Comparison of ENCODE assay signal across 22 mouse cellular contexts in the genomic region with DNA sequence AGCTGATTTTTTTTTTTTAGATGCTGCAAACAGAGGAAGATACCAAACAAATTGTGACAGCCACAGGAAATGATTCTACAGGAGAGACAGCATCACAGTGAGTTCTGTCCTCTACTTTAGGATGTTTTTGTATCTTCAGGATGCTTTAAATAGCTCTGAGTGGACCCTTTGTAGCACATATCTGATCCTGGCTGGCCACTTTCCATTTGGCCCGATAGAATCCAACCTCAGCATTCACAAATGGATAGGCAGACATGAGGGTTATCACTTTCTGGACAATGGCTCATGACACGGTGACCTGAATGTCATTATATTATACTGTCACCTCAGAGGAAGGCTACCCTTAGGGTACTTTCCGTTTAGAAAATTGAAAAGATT.
A peak's percentile ranks its signal among the peaks of the same experiment; 100 is the strongest.
DNase-seq lines count a peak whose midpoint lies in the region; ATAC-seq and TF ChIP-seq lines count a peak whose summit lies in the region.
"Had no signal": no experiment of that assay in that cellular context is flagged by ENCODE, and none has a peak within 500 bp of the region (broad histone marks: within the 10 kb centered on the region; RNA-seq: fewer than 3 reads in every experiment).

No protein-coding gene starts in this region.

- DNase-seq in embryo, embryonic 10 days (ENCODE audit: low spot score) = peak; percentile 25
- no peak for DNase-seq in embryo, embryonic 11 days
- DNase-seq in liver, postnatal 0 days = no peak
- DNase-seq in liver, embryonic 11.5 days (ENCODE audit: low spot score) = no peak
- DNase-seq in mesoderm, embryonic 11.5 days (ENCODE audit: low read depth, low spot score) = peak; percentile 22
- DNase-seq in frontal cortex, postnatal 10 days (ENCODE audit: low spot score in 2 of 2) = no peak
- DNase-seq: cerebellum, adult 11 months; cerebellum, postnatal 14 days; forebrain, postnatal 0 days; gastrocnemius, postnatal 10 days; heart, adult 11 months; lung, adult 18-20 months; lung, postnatal 14 days; midbrain, embryonic 14.5 days; thymus, adult 2 months had no signal

- no peak for TF ChIP-seq CTCF in liver, postnatal 0 days (IDR thresholded peaks at IDR 0.05; ENCODE audit: low read depth)

- H3K4me3 ChIP-seq in liver, postnatal 0 days (ENCODE audit: low read depth, low read length) = no peak overlapping the region
- H3K4me3 ChIP-seq in liver, embryonic 11.5 days (ENCODE audit: low read depth, low read length) = no peak overlapping the region
- no peak overlapping the region for H3K4me3 ChIP-seq in kidney, embryonic 16.5 days (ENCODE audit: low read length)
- no peak overlapping the region for H3K4me3 ChIP-seq in midbrain, embryonic 15.5 days
- H3K4me3 ChIP-seq: forebrain, embryonic 10.5 days; heart, embryonic 13.5 days; myocyte had no signal

- H3K27me3 ChIP-seq in liver, postnatal 0 days (ENCODE audit: insufficient read depth, low read length) = no peaks in the 10 kb centered on the region
- no peaks in the 10 kb centered on the region for H3K27me3 ChIP-seq in liver, embryonic 11.5 days (replicated peaks; ENCODE audit: control insufficient read depth, insufficient read depth, low read length)
- no peaks in the 10 kb centered on the region for H3K27me3 ChIP-seq in kidney, embryonic 16.5 days (ENCODE audit: insufficient read depth, low read length)
- no peaks in the 10 kb centered on the region for H3K27me3 ChIP-seq in midbrain, embryonic 15.5 days (replicated peaks)
- H3K27me3 ChIP-seq: heart, embryonic 13.5 days had no signal

- H3K9me3 ChIP-seq in liver, postnatal 0 days (ENCODE audit: low read length) = no peaks in the 10 kb centered on the region
- H3K9me3 ChIP-seq in liver, embryonic 11.5 days (ENCODE audit: control insufficient read depth, low read length) = no peaks in the 10 kb centered on the region
- H3K9me3 ChIP-seq in kidney, embryonic 16.5 days (ENCODE audit: low read length) = no peaks in the 10 kb centered on the region
- no peaks in the 10 kb centered on the region for H3K9me3 ChIP-seq in midbrain, embryonic 15.5 days
- H3K9me3 ChIP-seq: forebrain, embryonic 10.5 days; heart, embryonic 13.5 days had no signal

- no peaks in the 10 kb centered on the region for H3K4me1 ChIP-seq in liver, postnatal 0 days (ENCODE audit: insufficient read depth)
- no peaks in the 10 kb centered on the region for H3K4me1 ChIP-seq in liver, embryonic 11.5 days (replicated peaks; ENCODE audit: control insufficient read depth, insufficient read depth, low read length)
- 0 out of 2 replicates have a peak, but pooled peaks cover 6% of the 10 kb centered on the region for H3K4me1 ChIP-seq in kidney, embryonic 16.5 days (ENCODE audit: insufficient read depth, low read length)
- no peaks in the 10 kb centered on the region for H3K4me1 ChIP-seq in midbrain, embryonic 15.5 days
- H3K4me1 ChIP-seq: heart, embryonic 13.5 days had no signal

- no peaks in the 10 kb centered on the region for H3K36me3 ChIP-seq in liver, postnatal 0 days (replicated peaks; ENCODE audit: insufficient read depth, low read length)
- H3K36me3 ChIP-seq in liver, embryonic 11.5 days (ENCODE audit: control insufficient read depth, insufficient read depth, low read length) = no peaks in the 10 kb centered on the region
- no peaks in the 10 kb centered on the region for H3K36me3 ChIP-seq in kidney, embryonic 16.5 days (ENCODE audit: insufficient read depth, low read length)
- no peaks in the 10 kb centered on the region for H3K36me3 ChIP-seq in midbrain, embryonic 15.5 days (replicated peaks)
- H3K36me3 ChIP-seq: forebrain, embryonic 10.5 days; G1E; heart, embryonic 13.5 days had no signal

- H3K27ac ChIP-seq in liver, postnatal 0 days (ENCODE audit: low read depth) = no peak overlapping the region
- no peak overlapping the region for H3K27ac ChIP-seq in liver, embryonic 11.5 days (ENCODE audit: low read depth, low read length)
- H3K27ac ChIP-seq in kidney, embryonic 16.5 days (ENCODE audit: low read length) = no peak overlapping the region
- no peak overlapping the region for H3K27ac ChIP-seq in midbrain, embryonic 15.5 days
- H3K27ac ChIP-seq: forebrain, embryonic 10.5 days; heart, embryonic 13.5 days had no signal

- no peak overlapping the region for H3K9ac ChIP-seq in liver, postnatal 0 days (replicated peaks)
- no peak overlapping the region for H3K9ac ChIP-seq in liver, embryonic 11.5 days (ENCODE audit: low read depth, low read length)
- no peak overlapping the region for H3K9ac ChIP-seq in kidney, embryonic 16.5 days (replicated peaks; ENCODE audit: low read length)
- H3K9ac ChIP-seq in midbrain, embryonic 15.5 days = no peak overlapping the region
- H3K9ac ChIP-seq: forebrain, postnatal 0 days; heart, embryonic 13.5 days had no signal

- TF ChIP-seq EP300 in liver, postnatal 0 days (IDR thresholded peaks at IDR 0.05; ENCODE audit: low read depth) = 0 out of 2 replicates have a peak, but pooled peaks have one; percentile 33

- H3K4me2 ChIP-seq in liver, postnatal 0 days (ENCODE audit: low read depth, low read length) = no peak overlapping the region
- H3K4me2 ChIP-seq in liver, embryonic 11.5 days = no peak overlapping the region
- H3K4me2 ChIP-seq in kidney, embryonic 16.5 days (replicated peaks; ENCODE audit: low read depth, low read length) = no peak overlapping the region
- H3K4me2 ChIP-seq in midbrain, embryonic 15.5 days = no peak overlapping the region
- H3K4me2 ChIP-seq: heart, embryonic 13.5 days had no signal

- ATAC-seq in liver, postnatal 0 days = no peak
- no peak for ATAC-seq in liver, embryonic 11.5 days (replicated peaks; ENCODE audit: low FRiP score)
- peak; percentile 31 for ATAC-seq in kidney, embryonic 16.5 days (ENCODE audit: low FRiP score, low TSS enrichment)
- ATAC-seq in midbrain, embryonic 15.5 days (replicated peaks) = no peak
- ATAC-seq: activated CD4-positive, CD25-positive, alpha-beta regulatory T cell, adult 4 months; forebrain, postnatal 0 days had no signal

- WGBS in liver, postnatal 0 days (ENCODE audit: insufficient replicate concordance) = 55% methylated on average over 3 of the region's 3 CpGs
- WGBS in liver, embryonic 11.5 days = 52% methylated on average over 3 of the region's 3 CpGs
- 30% methylated on average over 3 of the region's 3 CpGs for WGBS in kidney, embryonic 16.5 days
- 63% methylated on average over 3 of the region's 3 CpGs for WGBS in midbrain, embryonic 15.5 days

Comparison
In these comparisons a context has a peak if more than half of its experiments do, and no peak if none do; other contexts are left out.
1. DNase-seq: peak in embryo, embryonic 10 days (single experiment) and mesoderm, embryonic 11.5 days (single experiment); none in embryo, embryonic 11 days (single experiment), liver, postnatal 0 days (single experiment), liver, embryonic 11.5 days (single experiment) and frontal cortex, postnatal 10 days (0 of 2).